Mouse (Mus musculus) hindlimb bud, embryonic 11.5 days (tissue): ENCODE results near the gene Slc22a8.

Experiments
- DNase-seq: peaks from one replicate; pipeline ENCODE4 v3.0.0-alpha.2; 2012; ENCODE audit warnings: low read depth, low spot score; ENCODE audit errors: extremely low spot score

Gene Slc22a8

DNA sequence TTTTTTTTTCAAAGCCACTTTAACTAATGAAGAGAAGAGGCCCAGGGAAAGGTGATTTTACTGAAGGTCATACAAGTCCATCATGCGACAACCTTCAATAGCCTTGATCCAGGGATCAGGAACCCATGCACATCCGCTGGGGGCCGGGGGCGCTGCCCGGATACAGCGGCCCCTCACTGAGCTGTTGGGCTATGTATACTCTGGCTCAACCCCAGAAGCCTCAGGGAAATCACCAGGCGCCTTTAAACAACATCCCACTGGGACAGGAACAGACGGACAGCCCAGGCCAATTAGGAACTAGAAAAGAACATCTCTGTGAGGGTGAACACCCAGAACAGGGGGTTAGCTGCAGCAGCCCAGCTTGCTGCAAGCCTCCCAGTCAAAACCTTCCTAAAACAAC, at the start of gene Slc22a8:
Gene Slc22a8, plus strand, starts transcription at position 301 of the 400 bp plus-strand sequence.
- no peak for DNase-seq

DNA sequence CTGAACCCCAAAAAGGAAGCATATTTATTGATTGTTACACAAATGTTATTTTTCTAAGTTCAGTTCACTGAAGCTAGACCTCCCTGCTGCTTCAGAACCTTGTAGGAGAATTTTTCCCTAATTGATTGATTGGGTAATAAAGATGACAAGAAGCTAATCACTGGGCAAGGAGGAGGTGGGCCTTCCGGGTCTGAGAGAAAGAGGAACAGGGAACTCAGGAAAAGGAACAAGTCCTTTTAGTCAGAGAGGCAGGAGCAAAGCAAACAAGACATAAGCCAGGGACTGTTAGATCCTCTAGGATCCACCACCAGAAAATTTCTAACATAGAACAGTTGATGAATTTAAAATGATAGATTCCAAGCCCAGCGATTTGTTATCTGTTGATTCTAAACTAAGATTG, 32.2 kb upstream of the Slc22a8 start:
- DNase-seq, result no peak

DNA sequence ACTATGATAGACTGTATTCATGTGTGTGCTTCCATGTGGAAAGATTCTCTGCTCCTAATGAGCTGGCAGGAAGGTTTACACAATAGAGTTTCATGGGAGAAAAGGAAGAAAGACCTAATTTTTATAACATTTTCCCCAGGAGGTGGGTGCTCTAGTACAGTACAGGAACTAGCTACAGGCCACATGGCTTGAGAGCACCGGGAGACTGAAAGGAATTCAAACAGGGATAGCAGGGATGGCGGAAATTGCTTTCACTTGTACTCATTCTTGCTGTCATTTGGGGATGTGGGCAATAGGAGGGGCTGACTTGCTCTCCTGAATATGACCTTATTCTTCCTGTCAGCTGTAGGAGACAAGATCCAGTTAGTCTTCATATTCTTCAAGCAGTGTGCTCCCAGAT, 27.0 kb upstream of the Slc22a8 start:
- no peak for DNase-seq

DNA sequence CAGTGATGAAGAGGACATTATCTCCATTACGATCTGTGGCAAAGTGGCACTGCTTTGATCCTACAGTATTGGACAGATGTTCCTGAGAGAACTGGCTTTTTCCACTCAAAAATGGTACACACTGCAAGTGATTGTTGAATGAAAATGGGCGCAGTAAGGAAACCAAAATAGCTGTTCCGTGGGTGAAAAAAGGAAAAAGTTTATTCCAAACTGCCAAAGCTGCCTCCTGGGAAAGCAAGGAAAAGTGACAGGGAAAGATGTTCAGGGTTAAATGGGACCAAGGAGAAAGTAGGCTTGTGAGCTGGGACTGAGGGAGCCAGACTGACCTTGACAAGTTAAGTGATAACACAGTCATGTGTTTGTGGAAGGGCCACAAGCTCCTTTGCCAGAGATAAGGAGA, 26.6 kb upstream of the Slc22a8 start:
- no peak for DNase-seq

DNA sequence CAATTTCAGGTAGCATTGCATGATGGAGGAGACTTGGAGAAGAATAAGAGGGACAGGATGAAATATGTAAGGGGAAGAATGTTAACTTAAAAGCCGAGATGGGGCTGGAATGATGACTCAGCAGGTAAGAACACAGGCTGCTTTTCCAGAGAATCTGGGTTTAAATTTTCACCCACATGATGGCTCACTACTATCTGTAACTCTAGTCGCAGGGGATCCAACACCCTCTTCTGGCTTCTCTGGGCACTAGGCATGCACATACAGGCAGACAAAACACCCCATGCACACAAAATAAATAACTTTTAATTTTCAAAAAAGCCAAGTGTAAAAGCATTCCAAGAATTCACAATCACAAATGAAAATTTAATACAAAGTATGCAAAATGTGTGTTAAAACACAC, 25.8 kb upstream of the Slc22a8 start:
- DNase-seq, result no peak

DNA sequence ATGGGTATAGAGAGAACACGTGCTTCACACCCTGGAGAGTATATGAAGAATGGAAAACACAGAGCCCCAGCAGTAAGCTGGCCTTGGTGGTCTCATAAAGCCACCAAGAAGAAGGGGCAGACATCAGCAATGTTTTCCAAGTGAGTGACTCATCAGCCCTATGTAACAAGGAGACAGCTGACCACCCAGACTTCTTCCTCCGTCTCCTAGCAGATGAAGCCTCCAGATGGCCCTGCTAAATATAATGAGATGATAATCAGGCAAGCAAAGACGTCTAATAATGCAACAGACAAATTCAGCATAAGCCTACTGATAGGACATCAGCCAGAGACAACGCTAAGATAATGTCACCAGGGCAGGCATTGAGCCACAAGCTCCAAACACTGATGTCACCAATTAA, 25.1 kb upstream of the Slc22a8 start:
- no peak for DNase-seq

DNA sequence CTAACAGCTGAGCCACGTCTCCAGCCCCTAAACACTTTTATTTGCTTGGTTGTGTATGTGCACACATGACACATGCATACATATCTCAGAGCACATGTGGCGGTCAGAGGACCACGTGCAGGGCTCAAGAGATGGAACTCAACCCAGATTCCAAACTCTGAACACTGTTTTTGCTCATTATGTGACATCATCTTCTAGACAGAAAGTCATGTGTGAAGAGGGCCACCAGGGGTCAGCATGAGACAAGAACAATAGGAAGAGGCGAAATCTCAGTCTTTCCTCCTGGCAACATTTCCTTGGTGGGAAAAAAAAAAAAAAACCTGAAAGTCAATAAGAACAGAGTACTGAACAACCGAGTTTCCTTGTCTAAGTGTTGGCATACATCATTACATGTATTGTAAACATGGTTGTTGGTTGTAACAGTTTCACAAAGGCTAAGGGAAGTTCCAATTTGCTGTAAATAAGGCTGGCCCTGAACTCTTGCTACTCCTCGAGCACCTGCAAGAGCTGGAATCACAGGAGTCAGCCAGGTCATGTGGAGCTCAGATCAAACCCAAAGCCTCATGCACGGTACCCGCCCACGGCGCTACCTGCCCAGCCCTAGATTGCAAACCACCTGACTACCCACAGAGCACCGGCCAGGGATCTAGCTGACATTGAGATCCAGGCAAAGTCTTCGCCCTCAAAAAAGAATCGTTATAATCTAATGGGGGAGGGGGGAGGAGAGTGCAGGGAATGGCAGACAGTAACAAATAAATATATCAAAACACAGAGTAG, 23.8 kb upstream of the Slc22a8 start:
- peak; percentile 8 for DNase-seq

DNA sequence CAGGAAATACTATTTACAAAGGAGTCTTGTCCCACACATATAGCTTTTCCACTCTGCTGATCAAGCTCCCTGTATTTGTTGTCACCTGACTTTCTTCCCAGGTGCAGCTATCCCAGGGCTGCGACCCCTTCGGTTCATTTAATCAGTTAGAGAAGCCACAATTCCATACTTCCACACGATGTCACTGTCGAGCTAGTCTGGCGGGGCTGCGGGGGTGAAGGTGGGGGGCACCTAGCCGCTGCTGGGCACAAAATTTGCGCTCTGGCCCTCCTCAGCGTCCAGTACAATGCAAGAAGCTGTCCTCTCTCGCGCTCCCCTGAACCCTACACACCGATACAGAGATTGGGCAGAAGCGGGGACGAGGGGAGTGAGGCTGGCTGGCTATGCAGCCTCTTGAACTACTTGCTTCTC, 21.6 kb upstream of the Slc22a8 start:
- no peak for DNase-seq

DNA sequence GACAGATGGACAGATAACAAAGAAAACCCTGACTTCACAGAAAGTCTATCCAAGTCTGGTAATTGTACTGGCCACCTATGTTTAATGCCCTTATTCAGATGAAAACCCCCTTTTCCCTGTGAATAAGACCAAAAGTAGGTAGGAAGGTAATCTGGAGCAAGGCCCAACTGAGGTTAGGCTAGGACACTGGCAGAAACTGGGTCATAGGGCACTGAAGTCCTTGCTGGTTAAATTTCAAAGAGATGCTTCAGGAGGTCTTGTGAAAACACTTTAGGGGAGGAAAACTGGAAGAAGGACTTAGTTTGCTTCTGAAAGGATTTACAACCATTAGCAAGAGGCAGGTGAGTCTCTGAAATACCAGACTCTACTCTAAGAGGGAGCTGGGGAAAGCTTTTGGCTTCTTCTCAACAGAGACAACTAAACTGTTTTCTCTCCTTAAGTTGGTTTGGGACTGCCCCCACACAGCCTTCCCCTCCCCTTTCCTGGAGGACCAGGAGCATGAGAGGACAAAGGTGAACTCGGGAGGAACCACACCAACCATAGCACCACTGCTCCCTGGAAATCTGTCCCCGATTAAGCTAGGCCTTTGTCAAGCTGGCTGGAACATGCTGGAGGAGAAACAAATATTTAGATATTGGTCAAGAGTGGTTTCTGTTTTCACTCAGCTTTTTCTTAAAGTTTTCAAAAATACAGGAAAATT, 20.6 kb upstream of the Slc22a8 start:
- DNase-seq, result no peak

DNA sequence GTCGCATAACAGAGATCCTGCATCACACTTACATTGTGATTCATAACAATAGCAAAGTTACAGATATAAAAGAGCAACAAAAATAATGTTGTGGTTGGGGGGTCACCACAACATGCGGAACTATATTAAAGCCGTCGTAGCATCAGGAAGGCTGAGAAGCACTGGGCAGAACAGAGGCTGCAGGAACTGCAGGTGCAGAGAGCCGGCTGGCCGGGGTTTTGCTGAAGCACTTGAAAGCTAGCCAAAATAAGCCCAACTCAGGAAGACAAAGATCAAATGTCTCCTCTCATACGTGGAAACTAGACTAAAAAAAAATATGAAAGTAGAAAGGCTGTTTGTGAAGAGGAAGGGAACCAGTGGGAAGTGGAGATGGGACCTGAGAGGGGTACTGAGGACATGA, 19.3 kb upstream of the Slc22a8 start:
- DNase-seq, result no peak

DNA sequence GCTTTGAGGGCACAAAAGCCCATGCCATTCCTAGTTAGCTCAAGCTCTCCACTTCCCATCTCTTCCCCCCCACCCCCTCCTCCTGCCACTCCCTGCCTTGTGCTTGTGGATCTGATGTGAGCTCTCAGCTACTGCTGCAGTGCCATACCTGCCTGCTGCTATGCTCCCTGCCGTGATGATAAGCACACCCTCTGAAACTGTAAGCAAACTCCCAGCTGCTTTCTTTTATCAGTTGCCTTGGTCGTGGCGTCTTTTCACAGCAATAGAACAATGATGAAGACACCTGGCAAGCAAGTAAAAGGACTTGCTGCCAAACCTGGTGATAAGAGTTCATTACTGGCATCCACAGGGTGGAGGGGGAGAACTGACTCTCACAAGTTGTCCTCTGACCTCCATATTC, 18.6 kb upstream of the Slc22a8 start:
- no peak for DNase-seq

DNA sequence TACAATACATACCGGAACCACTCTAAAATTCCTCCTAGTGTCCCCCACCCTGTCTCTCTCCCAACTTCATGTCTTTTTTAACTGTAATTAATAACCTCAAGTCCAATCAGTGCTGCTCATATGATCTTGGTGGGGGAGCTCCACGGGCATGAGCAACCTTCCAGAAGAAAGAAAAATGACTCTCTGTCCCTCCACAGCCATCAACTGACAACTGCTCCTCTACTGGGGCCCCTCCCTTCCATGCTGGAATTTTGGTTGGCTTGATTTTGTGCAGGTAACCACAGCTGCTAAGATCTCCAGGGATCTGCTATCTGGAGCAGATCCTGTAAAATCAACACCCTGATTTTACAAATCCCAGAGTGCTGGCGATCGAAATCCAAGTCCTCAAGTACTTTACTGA, 13.6 kb upstream of the Slc22a8 start:
- DNase-seq, result no peak

DNA sequence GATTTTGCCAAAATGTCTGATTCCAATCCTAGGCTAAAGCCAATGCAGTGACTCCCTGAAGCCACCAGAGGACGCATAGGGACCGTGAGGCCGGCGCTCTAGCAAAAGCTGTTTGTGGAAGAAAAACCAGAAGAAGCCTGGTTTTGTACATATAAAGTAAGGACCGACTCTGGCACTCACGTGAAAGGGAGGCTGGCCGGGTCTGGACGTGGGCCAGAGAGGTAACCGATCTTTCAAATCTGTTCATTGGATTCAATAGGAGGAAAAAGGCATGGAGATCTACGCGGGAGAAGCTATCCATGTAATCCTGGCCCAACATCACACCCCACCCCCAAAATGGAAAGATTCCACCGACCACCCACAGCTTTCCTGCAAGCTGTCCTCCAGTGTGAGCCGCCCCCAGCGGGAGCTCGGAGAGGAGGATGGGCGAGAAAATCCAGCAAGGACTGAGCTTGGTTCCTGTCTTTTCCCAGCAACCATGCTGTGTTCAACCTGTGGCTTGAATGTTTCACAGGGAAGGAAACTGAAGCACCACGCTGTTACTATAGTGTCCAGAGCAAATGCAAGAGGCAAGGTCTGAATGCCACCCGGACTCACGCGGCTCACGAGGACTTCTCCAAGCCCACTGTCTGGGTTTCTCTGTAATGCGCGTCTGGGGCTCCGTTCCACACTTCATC, 12.6 kb upstream of the Slc22a8 start:
- DNase-seq, result no peak

DNA sequence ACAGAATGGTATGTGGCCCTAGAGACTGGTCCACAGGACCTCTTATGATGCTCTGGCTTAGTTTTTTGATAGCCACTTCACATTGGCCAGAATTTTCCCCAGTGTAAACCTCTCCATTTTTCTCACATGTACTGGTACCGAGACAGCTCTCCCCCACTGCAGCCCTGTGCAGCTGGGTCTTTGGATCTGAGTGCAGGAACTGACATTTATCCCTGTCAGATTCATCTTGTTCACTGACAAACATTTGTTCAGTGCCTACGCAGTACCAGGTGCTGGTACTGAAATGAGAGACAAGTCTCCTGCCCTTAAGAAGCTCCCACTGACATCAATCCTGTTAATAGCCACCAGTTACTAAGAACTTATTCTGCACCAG, 12.1 kb upstream of the Slc22a8 start:
- DNase-seq, result no peak

DNA sequence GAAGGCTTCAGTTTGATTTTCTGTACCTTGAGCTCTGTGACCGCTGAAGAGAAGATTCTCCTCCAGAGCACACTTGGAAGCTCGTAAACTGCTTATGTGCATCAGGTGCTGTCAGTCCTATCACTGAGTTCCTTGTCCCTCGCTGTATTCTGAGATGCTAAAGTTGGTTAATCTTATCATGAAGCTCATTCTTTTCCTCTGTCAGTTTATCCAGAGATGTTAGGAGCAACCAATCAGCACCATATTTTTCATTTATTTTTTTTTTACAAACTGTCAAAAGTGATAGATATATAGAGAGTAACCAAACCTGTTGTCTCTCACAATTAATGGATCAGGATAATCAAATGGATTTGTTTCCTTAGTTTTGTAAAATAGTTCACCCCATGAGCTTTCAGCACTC, 5.8 kb upstream of the Slc22a8 start:
- no peak for DNase-seq

DNA sequence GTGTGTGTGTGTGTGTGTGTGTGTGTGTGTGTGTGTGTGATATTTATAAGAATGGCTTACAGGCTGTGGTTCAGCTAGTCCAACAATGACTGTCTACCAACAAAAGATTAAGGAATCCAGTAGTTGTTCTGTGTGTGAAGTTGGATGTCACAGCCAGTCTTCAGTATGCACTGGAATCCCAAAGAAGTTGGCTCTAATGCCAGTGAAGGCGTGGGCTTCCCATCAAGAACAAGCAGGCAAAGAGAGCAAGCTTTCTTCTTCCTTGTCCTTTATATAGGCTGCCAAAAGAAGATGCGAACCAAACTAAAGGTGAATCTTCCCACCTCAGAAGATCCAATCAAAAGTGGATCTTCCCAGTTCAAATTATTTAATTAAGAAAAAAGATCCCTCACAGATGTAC, 5.2 kb upstream of the Slc22a8 start:
- no peak for DNase-seq

DNA sequence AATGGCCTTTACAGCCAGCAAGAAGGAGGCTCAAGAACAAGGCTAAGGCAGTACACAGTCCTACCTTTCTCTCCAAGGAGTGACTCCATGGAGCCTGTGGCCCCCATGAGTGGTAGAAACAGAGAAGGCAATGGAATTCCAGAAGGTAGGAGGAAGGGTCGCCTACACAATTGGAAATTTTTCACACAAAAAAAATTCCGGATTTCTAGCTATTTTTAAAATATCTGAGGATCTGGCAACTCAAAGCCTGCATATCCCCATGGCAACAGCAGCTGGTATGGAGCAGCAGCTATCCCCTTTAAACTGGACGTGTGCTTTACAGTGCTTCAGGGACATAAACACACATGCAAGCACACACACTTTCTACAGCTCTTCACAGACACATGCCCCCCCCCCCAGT, 4.7 kb upstream of the Slc22a8 start:
- no peak for DNase-seq

DNA sequence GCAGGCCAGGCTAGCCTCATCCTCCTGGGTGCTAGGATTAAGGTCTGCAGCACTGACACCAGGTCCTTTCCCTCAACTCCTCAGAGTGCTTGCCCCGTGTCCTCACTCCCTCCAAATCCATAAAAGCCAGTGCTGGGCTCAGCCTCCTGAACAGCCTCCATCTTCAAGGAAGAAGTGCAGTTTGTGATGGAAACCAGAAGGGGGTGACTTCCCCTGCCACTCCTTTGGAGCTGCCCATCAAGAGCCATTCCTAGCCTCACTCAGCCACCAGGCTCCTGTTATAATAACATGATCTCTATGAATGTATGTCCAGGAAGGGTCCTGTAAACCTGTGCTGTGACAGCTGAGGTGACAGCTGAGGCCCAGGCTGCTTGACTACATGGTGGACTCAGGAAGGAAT, 3.7 kb upstream of the Slc22a8 start:
- no peak for DNase-seq

DNA sequence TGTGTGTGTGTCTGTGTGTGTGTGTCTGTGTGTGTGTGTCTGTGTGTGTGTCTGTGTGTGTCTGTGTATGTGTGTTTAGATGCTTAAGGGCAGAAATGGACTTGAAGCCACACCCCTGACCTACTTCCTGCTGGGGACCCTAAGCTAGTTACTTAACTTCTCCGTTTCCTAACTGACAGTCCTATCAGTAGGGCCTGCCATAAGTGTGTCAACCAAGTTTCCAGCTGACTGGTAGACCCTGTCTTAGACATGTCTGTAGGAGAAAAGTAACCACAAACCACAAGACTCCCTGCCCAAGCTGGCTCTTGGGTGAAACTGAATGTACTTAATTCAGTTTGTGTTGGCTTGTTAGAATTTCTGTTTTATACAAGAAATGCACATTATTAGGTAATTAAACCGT, 1.1 kb downstream of the Slc22a8 start:
- DNase-seq, result no peak

DNA sequence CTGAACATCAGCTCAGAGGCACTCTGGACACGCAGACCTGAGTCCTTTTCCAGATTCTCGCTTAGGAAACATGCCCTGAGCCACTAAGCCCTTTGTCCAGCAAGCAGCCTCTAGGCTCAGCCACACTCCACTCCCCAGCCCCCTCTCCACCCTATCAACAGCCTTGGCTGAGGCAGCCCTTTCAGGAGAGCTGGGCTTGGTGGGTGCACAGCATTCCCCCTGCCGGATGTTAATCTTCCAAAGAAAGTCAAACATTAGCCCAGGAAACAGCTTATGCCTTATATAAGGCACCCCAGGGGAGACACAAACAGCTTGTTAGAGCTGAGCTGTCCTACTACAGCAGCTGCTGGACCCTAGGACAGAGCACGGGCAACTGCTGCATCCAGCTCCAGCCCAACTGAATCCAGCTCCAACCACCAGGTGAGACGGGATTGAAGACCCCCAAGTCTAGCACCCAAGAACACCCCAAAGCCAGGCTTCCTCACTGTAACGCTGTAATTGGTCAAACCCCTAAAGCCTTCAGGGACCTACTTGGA, 1.9 kb downstream of the Slc22a8 start:
- no peak for DNase-seq

DNA sequence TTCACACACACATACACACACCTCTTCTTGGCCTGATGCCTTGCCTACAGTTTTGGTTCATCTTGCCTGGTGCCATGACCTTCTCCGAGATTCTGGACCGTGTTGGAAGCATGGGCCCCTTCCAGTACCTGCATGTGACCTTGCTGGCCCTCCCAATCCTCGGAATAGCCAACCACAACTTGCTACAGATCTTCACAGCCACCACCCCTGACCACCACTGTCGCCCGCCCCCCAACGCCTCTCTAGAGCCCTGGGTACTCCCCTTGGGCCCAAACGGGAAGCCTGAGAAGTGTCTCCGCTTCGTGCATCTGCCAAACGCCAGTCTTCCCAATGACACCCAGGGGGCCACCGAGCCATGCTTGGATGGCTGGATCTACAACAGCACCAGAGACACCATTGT, 2.8 kb downstream of the Slc22a8 start:
- DNase-seq, result no peak

DNA sequence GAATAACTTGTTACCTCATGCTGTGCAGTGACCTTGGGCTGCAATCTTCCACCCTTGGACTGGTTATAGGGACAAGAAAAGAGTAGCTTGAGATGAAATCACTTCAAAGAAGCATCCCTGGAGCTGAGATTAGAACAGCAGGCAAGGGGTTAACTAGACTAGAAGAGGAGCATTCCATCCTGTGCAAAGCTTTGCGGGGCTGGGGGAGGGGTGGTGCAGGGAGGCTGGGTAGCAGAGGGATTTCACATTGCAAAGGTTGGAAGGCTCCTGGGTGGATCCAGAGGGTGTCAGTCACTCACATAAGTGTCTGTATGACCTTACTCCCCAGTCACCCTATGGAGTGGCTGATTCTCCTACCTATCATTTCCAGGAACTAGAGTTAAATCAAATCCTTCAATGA, 3.5 kb downstream of the Slc22a8 start:
- no peak for DNase-seq
